Mouse (Mus musculus): ENCODE measurements around the gene Btbd9. TPM values are rescaled to one million over a fixed set of nuclear protein-coding genes. Genes with fewer than 3 reads are reported as not detected.

Gene Btbd9
- polyA plus RNA-seq, 1 experiment: 21.3 TPM

DNA sequence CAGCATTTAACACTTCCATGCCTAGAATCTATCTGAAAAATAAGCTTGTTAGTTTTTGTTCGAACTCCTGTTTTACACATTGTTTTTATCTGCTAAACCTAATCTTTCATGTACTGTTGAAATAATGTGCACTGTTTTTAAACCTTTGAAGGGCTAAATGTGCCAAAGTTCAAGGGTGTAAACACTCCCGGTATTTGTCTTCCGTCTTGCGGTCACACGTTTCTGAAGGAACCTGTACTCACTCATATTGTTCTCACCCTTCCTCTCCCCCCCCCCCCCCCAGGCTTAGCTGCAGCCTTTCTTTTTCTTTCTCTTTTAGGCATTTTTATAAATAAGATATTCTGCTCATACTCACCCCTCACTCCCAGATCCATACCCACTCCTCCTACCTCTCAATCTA is 212.9 kb downstream of the Btbd9 start:
- Histone ChIP-seq H3K27me3 (ENCODE audit: control insufficient read depth, insufficient read depth, insufficient read length) (no peaks in the 10 kb centered on the region), H3K79me2 (ENCODE audit: control insufficient read depth, insufficient read depth) (no peaks in the 10 kb centered on the region), H3K4me3 (no peak overlapping the region), H3K4me2 (ENCODE audit: low read depth) (no peak overlapping the region), H3K36me3 (ENCODE audit: control insufficient read depth, insufficient read depth) (no peaks in the 10 kb centered on the region), H3ac (ENCODE audit: control insufficient read depth, insufficient read length) (no peak overlapping the region)
- TF ChIP-seq E2F4 (IDR thresholded peaks at IDR 0.05; ENCODE audit: insufficient read depth) (no peak), USF1 (IDR thresholded peaks at IDR 0.05; ENCODE audit: low read depth) (no peak)

- H3ac ChIP-seq (ENCODE audit: control insufficient read depth, insufficient read length): no peak overlapping the region
- no peak overlapping the region for H3K4me3 ChIP-seq
- TF ChIP-seq CEBPB (IDR thresholded peaks at IDR 0.05; ENCODE audit: insufficient read depth, poor library complexity, severe bottlenecking): peak; percentile 71; the same call in 1 of the 2 replicates
- no peak for TF ChIP-seq MYOG (IDR thresholded peaks at IDR 0.05; ENCODE audit: control insufficient read depth in 1 of 3, insufficient read depth in 1 of 3, insufficient read length in 2 of 3, low read depth in 2 of 3)
- H3K27me3 ChIP-seq (ENCODE audit: control insufficient read depth, insufficient read depth, insufficient read length): no peaks in the 10 kb centered on the region
- H3K4me2 ChIP-seq (ENCODE audit: low read depth): no peak overlapping the region
- no peaks in the 10 kb centered on the region for H3K36me3 ChIP-seq (ENCODE audit: control insufficient read depth, insufficient read depth)
- no peaks in the 10 kb centered on the region for H3K79me2 ChIP-seq (ENCODE audit: control insufficient read depth, insufficient read depth)
Measured at GRCm38 (mm10) chr17:30360654-30361053, 215.6 kb downstream of the Btbd9 start.

DNA sequence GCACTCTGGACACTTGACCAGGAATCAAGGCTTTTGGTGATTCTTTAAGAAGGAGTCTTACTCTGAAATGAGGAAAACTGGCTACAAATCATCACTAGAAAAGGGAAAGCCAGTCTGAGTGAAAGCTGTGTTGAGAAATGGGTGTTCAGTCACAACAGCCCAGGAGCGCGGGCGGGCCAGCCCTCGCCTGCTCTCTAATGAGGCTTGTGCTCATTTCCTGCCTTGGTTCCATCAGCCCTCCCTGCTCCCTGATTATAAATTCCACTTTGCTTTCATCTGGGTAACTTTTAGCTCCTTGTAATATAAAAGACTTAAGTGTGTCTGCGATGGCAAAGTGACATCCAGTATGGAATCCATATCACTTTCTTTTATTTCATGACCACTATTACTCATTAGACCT is 216.9 kb downstream of the Btbd9 start:
- H3K4me2 ChIP-seq (ENCODE audit: low read depth): no peak overlapping the region
- no peaks in the 10 kb centered on the region for H3K36me3 ChIP-seq (ENCODE audit: control insufficient read depth, insufficient read depth)
- TF ChIP-seq POLR2A (IDR thresholded peaks at IDR 0.05; ENCODE audit: insufficient read length, low read depth) (no peak), SRF (IDR thresholded peaks at IDR 0.05; ENCODE audit: control insufficient read depth, insufficient read length, low read depth) (no peak), MAX (IDR thresholded peaks at IDR 0.05; ENCODE audit: low read depth) (no peak), POLR2AphosphoS2 (IDR thresholded peaks at IDR 0.05; ENCODE audit: insufficient read length, low read depth) (no peak), CEBPB (IDR thresholded peaks at IDR 0.05; ENCODE audit: insufficient read depth, poor library complexity, severe bottlenecking) (no peak), E2F4 (IDR thresholded peaks at IDR 0.05; ENCODE audit: insufficient read depth) (no peak), REST (IDR thresholded peaks at IDR 0.05; ENCODE audit: insufficient read depth, insufficient read length) (no peak), USF1 (IDR thresholded peaks at IDR 0.05; ENCODE audit: low read depth) (no peak), TCF3 (IDR thresholded peaks at IDR 0.05; ENCODE audit: insufficient read length, low read depth) (no peak), TCF12 (IDR thresholded peaks at IDR 0.05; ENCODE audit: insufficient read depth, poor library complexity, severe bottlenecking) (no peak), MYOG (IDR thresholded peaks at IDR 0.05; ENCODE audit: control insufficient read depth in 1 of 3, insufficient read depth in 1 of 3, insufficient read length in 2 of 3, low read depth in 2 of 3) (no peak), MYOD1 (IDR thresholded peaks at IDR 0.05; ENCODE audit: control insufficient read depth in 1 of 3, insufficient read length in 2 of 3, low read depth in 2 of 3) (no peak)
- no peak overlapping the region for H3K4me3 ChIP-seq
- H3K27me3 ChIP-seq (ENCODE audit: control insufficient read depth, insufficient read depth, insufficient read length): no peaks in the 10 kb centered on the region
- no peaks in the 10 kb centered on the region for H3K79me2 ChIP-seq (ENCODE audit: control insufficient read depth, insufficient read depth)
- no peak overlapping the region for H3ac ChIP-seq (ENCODE audit: control insufficient read depth, insufficient read length)

- H3K79me2 ChIP-seq (ENCODE audit: control insufficient read depth, insufficient read depth): no peaks in the 10 kb centered on the region
- H3K4me3 ChIP-seq: no peak overlapping the region
- TF ChIP-seq TCF12 (IDR thresholded peaks at IDR 0.05; ENCODE audit: insufficient read depth, poor library complexity, severe bottlenecking): no peak
- no peak for TF ChIP-seq MAX (IDR thresholded peaks at IDR 0.05; ENCODE audit: low read depth)
- no peak for TF ChIP-seq POLR2A (IDR thresholded peaks at IDR 0.05; ENCODE audit: insufficient read length, low read depth)
- TF ChIP-seq POLR2AphosphoS2 (IDR thresholded peaks at IDR 0.05; ENCODE audit: insufficient read length, low read depth): no peak
- TF ChIP-seq REST (IDR thresholded peaks at IDR 0.05; ENCODE audit: insufficient read depth, insufficient read length): no peak
- TF ChIP-seq TCF3 (IDR thresholded peaks at IDR 0.05; ENCODE audit: insufficient read length, low read depth): no peak
- TF ChIP-seq CEBPB (IDR thresholded peaks at IDR 0.05; ENCODE audit: insufficient read depth, poor library complexity, severe bottlenecking): no peak
- TF ChIP-seq MYOG (IDR thresholded peaks at IDR 0.05; ENCODE audit: control insufficient read depth in 1 of 3, insufficient read depth in 1 of 3, insufficient read length in 2 of 3, low read depth in 2 of 3): no peak
- no peak for TF ChIP-seq E2F4 (IDR thresholded peaks at IDR 0.05; ENCODE audit: insufficient read depth)
- no peak for TF ChIP-seq SRF (IDR thresholded peaks at IDR 0.05; ENCODE audit: control insufficient read depth, insufficient read length, low read depth)
- no peak for TF ChIP-seq MYOD1 (IDR thresholded peaks at IDR 0.05; ENCODE audit: control insufficient read depth in 1 of 3, insufficient read length in 2 of 3, low read depth in 2 of 3)
- TF ChIP-seq USF1 (IDR thresholded peaks at IDR 0.05; ENCODE audit: low read depth): no peak
- H3K27me3 ChIP-seq (ENCODE audit: control insufficient read depth, insufficient read depth, insufficient read length): no peaks in the 10 kb centered on the region
- no peak overlapping the region for H3ac ChIP-seq (ENCODE audit: control insufficient read depth, insufficient read length)
- no peaks in the 10 kb centered on the region for H3K36me3 ChIP-seq (ENCODE audit: control insufficient read depth, insufficient read depth)
- no peak overlapping the region for H3K4me2 ChIP-seq (ENCODE audit: low read depth)
Measured at GRCm38 (mm10) chr17:30355431-30355830, 220.9 kb downstream of the Btbd9 start.

- H3K27me3 ChIP-seq (ENCODE audit: control insufficient read depth, insufficient read depth, insufficient read length): no peaks in the 10 kb centered on the region
- no peak overlapping the region for H3ac ChIP-seq (ENCODE audit: control insufficient read depth, insufficient read length)
- no peaks in the 10 kb centered on the region for H3K36me3 ChIP-seq (ENCODE audit: control insufficient read depth, insufficient read depth)
- no peak overlapping the region for H3K4me2 ChIP-seq (ENCODE audit: low read depth)
- H3K4me3 ChIP-seq: no peak overlapping the region
- no peaks in the 10 kb centered on the region for H3K79me2 ChIP-seq (ENCODE audit: control insufficient read depth, insufficient read depth)
- no peak for TF ChIP-seq MYOG (IDR thresholded peaks at IDR 0.05; ENCODE audit: control insufficient read depth in 1 of 3, insufficient read depth in 1 of 3, insufficient read length in 2 of 3, low read depth in 2 of 3)
- no peak for TF ChIP-seq SRF (IDR thresholded peaks at IDR 0.05; ENCODE audit: control insufficient read depth, insufficient read length, low read depth)
- no peak for TF ChIP-seq TCF3 (IDR thresholded peaks at IDR 0.05; ENCODE audit: insufficient read length, low read depth)
- TF ChIP-seq E2F4 (IDR thresholded peaks at IDR 0.05; ENCODE audit: insufficient read depth): no peak
- TF ChIP-seq MYOD1 (IDR thresholded peaks at IDR 0.05; ENCODE audit: control insufficient read depth in 1 of 3, insufficient read length in 2 of 3, low read depth in 2 of 3): no peak
- TF ChIP-seq REST (IDR thresholded peaks at IDR 0.05; ENCODE audit: insufficient read depth, insufficient read length): no peak
- TF ChIP-seq POLR2A (IDR thresholded peaks at IDR 0.05; ENCODE audit: insufficient read length, low read depth): no peak
- no peak for TF ChIP-seq USF1 (IDR thresholded peaks at IDR 0.05; ENCODE audit: low read depth)
- TF ChIP-seq MAX (IDR thresholded peaks at IDR 0.05; ENCODE audit: low read depth): no peak
- TF ChIP-seq TCF12 (IDR thresholded peaks at IDR 0.05; ENCODE audit: insufficient read depth, poor library complexity, severe bottlenecking): no peak
- no peak for TF ChIP-seq POLR2AphosphoS2 (IDR thresholded peaks at IDR 0.05; ENCODE audit: insufficient read length, low read depth)
- TF ChIP-seq CEBPB (IDR thresholded peaks at IDR 0.05; ENCODE audit: insufficient read depth, poor library complexity, severe bottlenecking): no peak
Measured at GRCm38 (mm10) chr17:30354381-30354780, 221.9 kb downstream of the Btbd9 start.
